Mouse (Mus musculus): ENCODE data around the gene Ccdc115.

DNA sequence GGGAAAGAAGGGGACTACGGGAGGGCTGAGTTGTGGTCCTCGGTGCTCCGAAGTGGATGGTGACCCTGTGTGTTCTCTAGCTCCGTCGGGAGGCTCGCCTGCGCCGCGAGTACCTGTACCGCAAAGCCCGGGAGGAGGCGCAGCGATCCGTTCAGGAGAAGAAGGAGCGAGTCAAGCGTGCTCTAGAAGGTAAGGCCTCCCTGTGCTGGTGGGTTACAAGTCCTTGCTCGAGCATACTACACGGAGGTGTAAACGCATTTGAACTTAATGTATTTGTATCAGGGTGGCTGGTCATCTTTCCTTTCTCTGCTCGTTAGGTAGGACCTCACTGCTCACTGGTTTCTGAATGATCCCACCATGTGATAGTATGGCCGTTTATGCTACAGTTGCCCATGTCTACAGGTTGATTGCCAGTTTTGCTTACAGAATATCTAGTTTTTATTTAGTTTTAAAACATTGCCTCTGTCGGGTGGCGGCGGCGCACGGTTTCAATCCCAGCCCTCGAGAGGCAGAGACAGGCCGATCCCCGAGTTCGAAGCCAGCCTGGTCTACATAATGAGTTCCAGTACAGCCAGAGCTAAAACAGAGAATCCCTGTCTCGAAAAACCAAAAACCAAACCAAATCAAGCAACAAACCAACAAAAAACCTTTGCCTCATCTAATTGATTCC is 624 bp upstream of the Ccdc115 start:
- TF ChIP-seq CTCF (IDR thresholded peaks at IDR 0.05; ENCODE audit: extremely low read depth, insufficient read depth, insufficient read length, insufficient replicate concordance) (no peak), POLR2A (IDR thresholded peaks at IDR 0.05; ENCODE audit: low read depth, low read length) (no peak)
